Mouse (Mus musculus): ENCODE data around the gene Pgm2l1.

GRCm38 (mm10) chr7:100178891-100179233 is 48.3 kb upstream of the Pgm2l1 start:
- TF ChIP-seq GATA1 (IDR thresholded peaks at IDR 0.05; ENCODE audit: borderline replicate concordance, low read length) (no peak), FLI1 (IDR thresholded peaks at IDR 0.05; ENCODE audit: low read length) (no peak)
